Mouse (Mus musculus) thymus, adult 2 months (tissue): ENCODE measurements around the gene Sema4f. TPM values are rescaled to one million over a fixed set of nuclear protein-coding genes. Genes with fewer than 3 reads are reported as not detected.

ENCODE experiments used
- DNase-seq: peaks from one replicate; pipeline ENCODE4 v3.0.0; 2021
- H3K27ac ChIP-seq: fragments of 200-500 bp; 2 replicates; pipeline ENCODE4 v1.5.1; 2012; ENCODE audit warnings: low read length, control low read depth; ENCODE audit not compliant: control insufficient read depth, insufficient read depth
- H3K27me3 ChIP-seq: fragments of 200-500 bp; 2 replicates; pipeline ENCODE4 v1.6.1; 2012; ENCODE audit warnings: mild to moderate bottlenecking, low read length, moderate library complexity, mixed read lengths; ENCODE audit not compliant: control insufficient read depth, insufficient read depth
- H3K36me3 ChIP-seq: fragments of 200-500 bp; 2 replicates; pipeline ENCODE4 v1.6.1; 2012; ENCODE audit warnings: mild to moderate bottlenecking, low read length, moderate library complexity; ENCODE audit not compliant: control insufficient read depth, insufficient read depth
- H3K4me1 ChIP-seq: fragments of 200-500 bp; replicated peaks from 2 replicates; pipeline ENCODE4 v1.6.1; 2012; ENCODE audit warnings: low read length; ENCODE audit not compliant: control insufficient read depth, insufficient read depth
- H3K4me3 ChIP-seq: fragments of 200-500 bp; 2 replicates; pipeline ENCODE4 v1.5.1; 2012; ENCODE audit warnings: mild to moderate bottlenecking, low read length, control low read depth, moderate library complexity; ENCODE audit not compliant: control insufficient read depth, insufficient read depth
- CTCF ChIP-seq: fragments of 200-500 bp; IDR thresholded peaks from 2 replicates; pipeline ENCODE4 v1.5.1; 2012; ENCODE audit warnings: mild to moderate bottlenecking, control low read depth, low read length, moderate library complexity, borderline replicate concordance; ENCODE audit not compliant: control insufficient read depth, poor library complexity, insufficient read depth; ENCODE audit errors: extremely low read depth
- POLR2A ChIP-seq: fragments of 200-500 bp; IDR thresholded peaks from 2 replicates; pipeline ENCODE4 v1.6.1; 2012; ENCODE audit warnings: mild to moderate bottlenecking, low read length, control low read depth, moderate library complexity; ENCODE audit not compliant: control insufficient read depth, poor library complexity, insufficient read depth; ENCODE audit errors: extremely low read depth
- WGBS: fragments of 180-500 bp; shearing (Covaris S2); methylation state at CpG from one replicate; pipeline ENCODE4 v1.1.7; 2018; 5-methylcytosine and 5-hydroxymethylcytosine counted together
- polyA plus RNA-seq: library from polyadenylated mRNA; depleted of rRNA; stranded (reverse); fragments of >200 nt; gene quantifications from 2 replicates; pipeline ENCODE4 v1.2.3, GENCODE M21; 2012

Gene Sema4f
- polyA plus RNA-seq, 1 experiment, result 3.3 TPM

DNA sequence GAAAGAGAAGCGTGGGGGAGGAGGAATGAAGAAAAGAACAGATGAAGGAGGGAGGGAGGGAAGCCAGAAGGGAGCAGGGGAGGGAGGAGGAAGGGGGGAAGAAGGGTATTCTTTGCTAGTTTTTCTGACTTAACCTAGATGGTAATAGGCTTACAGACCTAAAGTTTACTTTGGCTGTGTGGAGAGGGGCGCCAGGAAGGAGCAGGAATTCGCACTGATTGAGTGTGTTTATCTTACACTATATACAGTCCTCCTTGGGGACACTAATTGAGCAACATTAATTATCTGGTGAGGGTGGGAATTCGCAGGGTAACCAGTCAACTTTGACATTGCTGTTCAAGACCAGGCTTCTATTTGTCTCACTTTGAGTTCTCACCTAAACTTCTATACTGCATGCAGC is 40.8 kb downstream of the Sema4f start:
- Histone ChIP-seq H3K4me1 (no peaks in the 10 kb centered on the region), H3K27ac (no peak overlapping the region), H3K27me3 (no peaks in the 10 kb centered on the region), H3K36me3 (no peaks in the 10 kb centered on the region), H3K4me3 (no peak overlapping the region)
- TF ChIP-seq POLR2A (no peak), CTCF (no peak)
- no peak for DNase-seq
- 97% methylated on average over 4 of the region's 4 CpGs for WGBS

- Histone ChIP-seq H3K4me3 (no peak overlapping the region), H3K36me3 (no peaks in the 10 kb centered on the region), H3K4me1 (no peaks in the 10 kb centered on the region), H3K27ac (no peak overlapping the region), H3K27me3 (no peaks in the 10 kb centered on the region)
- TF ChIP-seq POLR2A (no peak), CTCF (no peak)
- 95% methylated on average over 4 of the region's 4 CpGs for WGBS
- DNase-seq, result no peak
Measured at GRCm38 (mm10) chr6:82898227-82898626, 41.3 kb downstream of the Sema4f start.

DNA sequence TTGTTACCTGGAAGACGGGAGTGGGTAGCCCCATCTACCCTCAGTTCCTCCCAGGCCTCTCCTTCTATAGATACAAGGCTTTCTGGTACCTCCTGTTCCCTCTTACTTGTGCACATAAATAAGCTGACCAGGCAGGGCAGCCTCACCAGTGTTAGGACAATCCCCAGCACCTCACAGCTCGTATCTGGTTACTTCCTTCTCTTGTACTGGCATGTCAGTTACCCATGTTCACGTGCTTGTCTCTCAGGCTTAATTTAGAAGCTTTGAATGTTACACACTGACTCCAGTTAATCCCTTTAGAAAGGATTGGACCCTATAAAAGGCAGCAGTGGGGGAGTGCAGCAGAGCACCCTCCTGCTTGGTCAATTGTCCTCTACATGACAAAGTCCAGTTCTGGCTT is 42.3 kb downstream of the Sema4f start:
- TF ChIP-seq POLR2A (no peak), CTCF (no peak)
- Histone ChIP-seq H3K27me3 (no peaks in the 10 kb centered on the region), H3K27ac (no peak overlapping the region), H3K36me3 (no peaks in the 10 kb centered on the region), H3K4me1 (no peaks in the 10 kb centered on the region), H3K4me3 (no peak overlapping the region)
- DNase-seq, result no peak
- 60% methylated on average over 3 of the region's 3 CpGs for WGBS

GRCm38 (mm10) chr6:82893415-82893814 is 46.2 kb downstream of the Sema4f start:
- 66% methylated on average over 3 of the region's 3 CpGs for WGBS
- DNase-seq, result no peak
- no peaks in the 10 kb centered on the region for H3K27me3 ChIP-seq
- H3K4me1 ChIP-seq, result peaks cover 4% of the 10 kb centered on the region
- TF ChIP-seq POLR2A, result no peak
- TF ChIP-seq CTCF, result no peak
- H3K36me3 ChIP-seq, result no peaks in the 10 kb centered on the region
- H3K4me3 ChIP-seq, result no peak overlapping the region
- no peak overlapping the region for H3K27ac ChIP-seq

- peaks cover 4% of the 10 kb centered on the region for H3K4me1 ChIP-seq
- H3K36me3 ChIP-seq, result no peaks in the 10 kb centered on the region
- no peak overlapping the region for H3K4me3 ChIP-seq
- no peak overlapping the region for H3K27ac ChIP-seq
- 95% methylated on average over 2 of the region's 2 CpGs for WGBS
- H3K27me3 ChIP-seq, result no peaks in the 10 kb centered on the region
- TF ChIP-seq POLR2A, result no peak
- no peak for TF ChIP-seq CTCF
- DNase-seq, result peak; percentile 60
Measured at GRCm38 (mm10) chr6:82892540-82892939, 47.0 kb downstream of the Sema4f start.

- Histone ChIP-seq H3K36me3 (no peaks in the 10 kb centered on the region), H3K27me3 (no peaks in the 10 kb centered on the region), H3K4me1 (peaks cover 4% of the 10 kb centered on the region), H3K4me3 (no peak overlapping the region), H3K27ac (no peak overlapping the region)
- TF ChIP-seq POLR2A (no peak), CTCF (no peak)
- 62% methylated on average over 6 of the region's 6 CpGs for WGBS
- DNase-seq, result no peak
Measured at GRCm38 (mm10) chr6:82891488-82891887, 48.1 kb downstream of the Sema4f start.

GRCm38 (mm10) chr6:82886330-82886729 is 53.2 kb downstream of the Sema4f start:
- Histone ChIP-seq H3K27ac (no peak overlapping the region), H3K4me3 (no peak overlapping the region), H3K27me3 (no peaks in the 10 kb centered on the region), H3K4me1 (peaks cover 4% of the 10 kb centered on the region), H3K36me3 (no peaks in the 10 kb centered on the region)
- no peak for DNase-seq
- TF ChIP-seq POLR2A, result no peak
- TF ChIP-seq CTCF, result no peak
- 95% methylated on average over 4 of the region's 4 CpGs for WGBS
